Mouse (Mus musculus): ENCODE results near the gene Cd40. TPM values are rescaled to one million over a fixed set of nuclear protein-coding genes. Genes with fewer than 3 reads are reported as not detected.

The Cd40 gene
- polyA plus RNA-seq, 1 experiment: 1.1 TPM

GRCm38 (mm10) chr2:165009581-165009980 is 45.8 kb upstream of the Cd40 start:
- Histone ChIP-seq H3K4me3 (no peak overlapping the region), H3K4me2 (ENCODE audit: low read depth) (no peak overlapping the region), H3K36me3 (ENCODE audit: control insufficient read depth, insufficient read depth) (peaks cover 58% of the 10 kb centered on the region), H3ac (ENCODE audit: control insufficient read depth, insufficient read length) (no peak overlapping the region), H3K79me2 (ENCODE audit: control insufficient read depth, insufficient read depth) (no peaks in the 10 kb centered on the region), H3K27me3 (ENCODE audit: control insufficient read depth, insufficient read depth, insufficient read length) (no peaks in the 10 kb centered on the region)
- TF ChIP-seq MYOG (IDR thresholded peaks at IDR 0.05; ENCODE audit: control insufficient read depth in 1 of 3, insufficient read depth in 1 of 3, insufficient read length in 2 of 3, low read depth in 2 of 3) (no peak), MAX (IDR thresholded peaks at IDR 0.05; ENCODE audit: low read depth) (no peak), TCF3 (IDR thresholded peaks at IDR 0.05; ENCODE audit: insufficient read length, low read depth) (no peak)

- TF ChIP-seq MYOD1 (IDR thresholded peaks at IDR 0.05; ENCODE audit: control insufficient read depth in 1 of 3, insufficient read length in 2 of 3, low read depth in 2 of 3) (no peak), REST (IDR thresholded peaks at IDR 0.05; ENCODE audit: insufficient read depth, insufficient read length) (no peak), POLR2A (IDR thresholded peaks at IDR 0.05; ENCODE audit: insufficient read length, low read depth) (no peak), SRF (IDR thresholded peaks at IDR 0.05; ENCODE audit: control insufficient read depth, insufficient read length, low read depth) (no peak), TCF12 (IDR thresholded peaks at IDR 0.05; ENCODE audit: insufficient read depth, poor library complexity, severe bottlenecking) (no peak), E2F4 (IDR thresholded peaks at IDR 0.05; ENCODE audit: insufficient read depth) (no peak), POLR2AphosphoS2 (IDR thresholded peaks at IDR 0.05; ENCODE audit: insufficient read length, low read depth) (no peak), MYOG (IDR thresholded peaks at IDR 0.05; ENCODE audit: control insufficient read depth in 1 of 3, insufficient read depth in 1 of 3, insufficient read length in 2 of 3, low read depth in 2 of 3) (no peak)
- no peaks in the 10 kb centered on the region for H3K27me3 ChIP-seq (ENCODE audit: control insufficient read depth, insufficient read depth, insufficient read length)
- H3K4me2 ChIP-seq (ENCODE audit: low read depth): no peak overlapping the region
- peaks cover 55% of the 10 kb centered on the region for H3K36me3 ChIP-seq (ENCODE audit: control insufficient read depth, insufficient read depth)
- no peak overlapping the region for H3K4me3 ChIP-seq
- no peak overlapping the region for H3ac ChIP-seq (ENCODE audit: control insufficient read depth, insufficient read length)
- H3K79me2 ChIP-seq (ENCODE audit: control insufficient read depth, insufficient read depth): peaks cover 4% of the 10 kb centered on the region
Measured at GRCm38 (mm10) chr2:165010351-165010750, 45.1 kb upstream of the Cd40 start.

- TF ChIP-seq REST (IDR thresholded peaks at IDR 0.05; ENCODE audit: insufficient read depth, insufficient read length): no peak
- TF ChIP-seq POLR2AphosphoS2 (IDR thresholded peaks at IDR 0.05; ENCODE audit: insufficient read length, low read depth): no peak
- TF ChIP-seq TCF12 (IDR thresholded peaks at IDR 0.05; ENCODE audit: insufficient read depth, poor library complexity, severe bottlenecking): no peak
- no peak for TF ChIP-seq CEBPB (IDR thresholded peaks at IDR 0.05; ENCODE audit: insufficient read depth, poor library complexity, severe bottlenecking)
- no peak for TF ChIP-seq MYOD1 (IDR thresholded peaks at IDR 0.05; ENCODE audit: control insufficient read depth in 1 of 3, insufficient read length in 2 of 3, low read depth in 2 of 3)
- TF ChIP-seq TCF3 (IDR thresholded peaks at IDR 0.05; ENCODE audit: insufficient read length, low read depth): no peak
- TF ChIP-seq MAX (IDR thresholded peaks at IDR 0.05; ENCODE audit: low read depth): no peak
- TF ChIP-seq USF1 (IDR thresholded peaks at IDR 0.05; ENCODE audit: low read depth): no peak
- no peak for TF ChIP-seq E2F4 (IDR thresholded peaks at IDR 0.05; ENCODE audit: insufficient read depth)
- no peak for TF ChIP-seq POLR2A (IDR thresholded peaks at IDR 0.05; ENCODE audit: insufficient read length, low read depth)
- TF ChIP-seq MYOG (IDR thresholded peaks at IDR 0.05; ENCODE audit: control insufficient read depth in 1 of 3, insufficient read depth in 1 of 3, insufficient read length in 2 of 3, low read depth in 2 of 3): no peak
- TF ChIP-seq SRF (IDR thresholded peaks at IDR 0.05; ENCODE audit: control insufficient read depth, insufficient read length, low read depth): no peak
- no peak overlapping the region for H3K4me3 ChIP-seq
- H3K79me2 ChIP-seq (ENCODE audit: control insufficient read depth, insufficient read depth): peaks cover 39% of the 10 kb centered on the region
- H3K36me3 ChIP-seq (ENCODE audit: control insufficient read depth, insufficient read depth): peaks cover 19% of the 10 kb centered on the region
- no peak overlapping the region for H3ac ChIP-seq (ENCODE audit: control insufficient read depth, insufficient read length)
- no peaks in the 10 kb centered on the region for H3K27me3 ChIP-seq (ENCODE audit: control insufficient read depth, insufficient read depth, insufficient read length)
- H3K4me2 ChIP-seq (ENCODE audit: low read depth): no peak overlapping the region
Measured at GRCm38 (mm10) chr2:165014935-165015334, 40.5 kb upstream of the Cd40 start.

DNA sequence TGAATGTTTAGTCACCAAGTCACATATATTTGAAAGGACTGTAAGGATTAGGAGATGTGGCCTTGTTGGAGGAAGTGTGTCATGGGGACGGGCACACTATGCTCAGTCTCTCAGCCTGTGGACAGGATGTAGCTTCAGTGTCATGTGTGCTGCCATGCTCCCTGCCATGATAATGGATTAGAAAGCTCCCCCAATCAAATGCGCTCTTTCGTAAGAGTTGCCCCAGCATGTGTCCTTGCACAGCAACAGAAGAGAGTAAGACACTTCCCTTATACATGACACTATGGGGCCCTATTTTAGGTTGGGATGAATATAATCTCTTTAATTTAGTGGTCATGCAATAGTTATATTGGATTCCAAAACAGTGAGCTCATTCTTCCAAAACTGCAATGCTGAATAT is 34.9 kb upstream of the Cd40 start:
- H3K4me2 ChIP-seq (ENCODE audit: low read depth): no peak overlapping the region
- no peak overlapping the region for H3K4me3 ChIP-seq
- peaks cover 12% of the 10 kb centered on the region for H3K36me3 ChIP-seq (ENCODE audit: control insufficient read depth, insufficient read depth)
- H3ac ChIP-seq (ENCODE audit: control insufficient read depth, insufficient read length): no peak overlapping the region
- TF ChIP-seq MYOG (IDR thresholded peaks at IDR 0.05; ENCODE audit: control insufficient read depth in 1 of 3, insufficient read depth in 1 of 3, insufficient read length in 2 of 3, low read depth in 2 of 3): no peak
- peaks cover 83% of the 10 kb centered on the region for H3K79me2 ChIP-seq (ENCODE audit: control insufficient read depth, insufficient read depth)
- H3K27me3 ChIP-seq (ENCODE audit: control insufficient read depth, insufficient read depth, insufficient read length): no peaks in the 10 kb centered on the region

- H3K4me3 ChIP-seq: no peak overlapping the region
- no peak overlapping the region for H3K4me2 ChIP-seq (ENCODE audit: low read depth)
- TF ChIP-seq TCF12 (IDR thresholded peaks at IDR 0.05; ENCODE audit: insufficient read depth, poor library complexity, severe bottlenecking) (no peak), REST (IDR thresholded peaks at IDR 0.05; ENCODE audit: insufficient read depth, insufficient read length) (no peak), MYOG (IDR thresholded peaks at IDR 0.05; ENCODE audit: control insufficient read depth in 1 of 3, insufficient read depth in 1 of 3, insufficient read length in 2 of 3, low read depth in 2 of 3) (no peak), SRF (IDR thresholded peaks at IDR 0.05; ENCODE audit: control insufficient read depth, insufficient read length, low read depth) (no peak), TCF3 (IDR thresholded peaks at IDR 0.05; ENCODE audit: insufficient read length, low read depth) (no peak), MAX (IDR thresholded peaks at IDR 0.05; ENCODE audit: low read depth) (no peak), E2F4 (IDR thresholded peaks at IDR 0.05; ENCODE audit: insufficient read depth) (no peak), POLR2A (IDR thresholded peaks at IDR 0.05; ENCODE audit: insufficient read length, low read depth) (no peak), MYOD1 (IDR thresholded peaks at IDR 0.05; ENCODE audit: control insufficient read depth in 1 of 3, insufficient read length in 2 of 3, low read depth in 2 of 3) (no peak)
- H3ac ChIP-seq (ENCODE audit: control insufficient read depth, insufficient read length): no peak overlapping the region
- peaks cover 97% of the 10 kb centered on the region for H3K79me2 ChIP-seq (ENCODE audit: control insufficient read depth, insufficient read depth)
- no peaks in the 10 kb centered on the region for H3K36me3 ChIP-seq (ENCODE audit: control insufficient read depth, insufficient read depth)
- H3K27me3 ChIP-seq (ENCODE audit: control insufficient read depth, insufficient read depth, insufficient read length): no peaks in the 10 kb centered on the region
Measured at GRCm38 (mm10) chr2:165027163-165027562, 28.3 kb upstream of the Cd40 start.
